Mouse (Mus musculus) stomach, postnatal 0 days (tissue): ENCODE data around the gene Tmem110. TPM values are rescaled to one million over a fixed set of nuclear protein-coding genes. Genes with fewer than 3 reads are reported as not detected.
A peak's percentile ranks its signal among the peaks of the same experiment; 100 is the strongest.

Source experiments
- ATAC-seq: fragments of 200-750 bp; cut with Nextera tagmentation; 2 replicates; pipeline ENCODE4 v1.8.0; 2017; ENCODE audit not compliant: low FRiP score, low TSS enrichment
- DNase-seq: peaks from one replicate; pipeline ENCODE4 v3.0.0-alpha.2; 2016; ENCODE audit warnings: low spot score
- H3K27ac ChIP-seq: fragments of 300-500 bp; sonication (generic); replicated peaks from 2 replicates; pipeline ENCODE4 v1.5.1; 2014; ENCODE audit warnings: mild to moderate bottlenecking, control low read depth
- H3K27me3 ChIP-seq: fragments of 300-500 bp; sonication (generic); 2 replicates; pipeline ENCODE4 v1.6.1; 2014; ENCODE audit warnings: low read length; ENCODE audit not compliant: control insufficient read depth, insufficient read depth
- H3K36me3 ChIP-seq: fragments of 300-500 bp; sonication (generic); 2 replicates; pipeline ENCODE4 v1.6.1; 2014; ENCODE audit warnings: low read length, mixed read lengths; ENCODE audit not compliant: control insufficient read depth, insufficient read depth
- H3K4me1 ChIP-seq: fragments of 300-500 bp; sonication (generic); replicated peaks from 2 replicates; pipeline ENCODE4 v1.6.1; 2014; ENCODE audit warnings: antibody characterized with exemption; ENCODE audit not compliant: control insufficient read depth, insufficient read depth
- H3K4me2 ChIP-seq: fragments of 300-500 bp; sonication (generic); replicated peaks from 2 replicates; pipeline ENCODE4 v1.6.1; 2014; ENCODE audit warnings: low read depth, mild to moderate bottlenecking, control low read depth, moderate library complexity
- H3K4me3 ChIP-seq: fragments of 300-500 bp; sonication (generic); 2 replicates; pipeline ENCODE4 v1.5.1; 2014; ENCODE audit warnings: low read depth, low read length, control low read depth
- H3K9ac ChIP-seq: fragments of 300-500 bp; sonication (generic); 2 replicates; pipeline ENCODE4 v1.6.1; 2014; ENCODE audit warnings: mild to moderate bottlenecking, low read length, control low read depth, mixed read lengths
- H3K9me3 ChIP-seq: fragments of 300-500 bp; sonication (generic); 2 replicates; pipeline ENCODE4 v1.6.1; 2016; ENCODE audit warnings: low read length; ENCODE audit not compliant: control insufficient read depth
- CTCF ChIP-seq: IDR thresholded peaks from 2 replicates; pipeline ENCODE4 v1.5.1; 2016; ENCODE audit warnings: antibody characterized with exemption, low read depth, mild to moderate bottlenecking, moderate library complexity
- EP300 ChIP-seq: optimal IDR thresholded peaks from 2 replicates; pipeline ENCODE3; 2016; ENCODE audit warnings: antibody characterized with exemption
- WGBS: fragments of 180-500 bp; shearing (Covaris S2); extraction: QIAGEN DNeasy Blood & Tissue Kit; methylation state at CpG from one replicate; pipeline ENCODE4 v1.1.7; 2014; 5-methylcytosine and 5-hydroxymethylcytosine counted together
- polyA plus RNA-seq: library from polyadenylated mRNA; unstranded; fragments of >200 nt; fragmentation: Nextera tagmentation; extraction: Ambion mirVana; gene quantifications from 2 replicates; pipeline ENCODE4 v1.2.1, GENCODE M21; 2015

Tmem110 gene
- polyA plus RNA-seq, 1 experiment from 2014 or later: 24.0 TPM

DNA sequence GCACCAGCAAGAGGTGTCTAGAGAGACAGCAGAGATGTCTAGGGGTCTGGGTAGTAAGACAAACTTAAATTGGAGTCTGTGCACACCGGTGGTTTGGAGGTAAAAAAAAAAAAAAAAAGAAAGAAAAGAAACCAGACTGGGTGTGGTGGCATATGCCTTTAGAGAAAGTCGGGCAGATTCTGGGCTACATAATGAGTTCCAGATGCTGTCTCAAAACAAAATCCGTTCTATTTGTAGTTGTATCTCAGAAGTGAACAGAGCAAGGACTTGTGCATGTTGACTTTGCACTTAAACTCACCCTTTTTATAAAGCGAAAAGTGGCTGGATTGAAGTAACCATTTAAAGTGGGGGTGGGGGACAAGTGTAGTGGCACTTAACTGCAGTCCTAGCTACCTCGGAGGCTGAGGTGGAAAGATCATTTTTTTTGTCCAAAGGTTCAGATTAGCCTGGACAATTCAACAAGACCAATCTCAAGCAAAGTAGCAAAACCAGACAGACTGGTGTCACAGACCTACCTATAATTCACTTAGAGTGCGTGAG is 864 bp upstream of the Tmem110 start:
- no peaks in the 10 kb centered on the region for H3K36me3 ChIP-seq
- H3K27ac ChIP-seq: no peak overlapping the region
- H3K4me3 ChIP-seq: no peak overlapping the region
- no peak overlapping the region for H3K9ac ChIP-seq
- H3K4me2 ChIP-seq: no peak overlapping the region
- peaks cover 6% of the 10 kb centered on the region; the same call in 1 of the 2 replicates for H3K4me1 ChIP-seq
- no peak for TF ChIP-seq CTCF
- no peak for TF ChIP-seq EP300
- H3K27me3 ChIP-seq: no peaks in the 10 kb centered on the region
- WGBS: 39% methylated on average over 6 of the region's 6 CpGs
- H3K9me3 ChIP-seq: no peaks in the 10 kb centered on the region
- ATAC-seq: no peak
- DNase-seq: no peak

DNA sequence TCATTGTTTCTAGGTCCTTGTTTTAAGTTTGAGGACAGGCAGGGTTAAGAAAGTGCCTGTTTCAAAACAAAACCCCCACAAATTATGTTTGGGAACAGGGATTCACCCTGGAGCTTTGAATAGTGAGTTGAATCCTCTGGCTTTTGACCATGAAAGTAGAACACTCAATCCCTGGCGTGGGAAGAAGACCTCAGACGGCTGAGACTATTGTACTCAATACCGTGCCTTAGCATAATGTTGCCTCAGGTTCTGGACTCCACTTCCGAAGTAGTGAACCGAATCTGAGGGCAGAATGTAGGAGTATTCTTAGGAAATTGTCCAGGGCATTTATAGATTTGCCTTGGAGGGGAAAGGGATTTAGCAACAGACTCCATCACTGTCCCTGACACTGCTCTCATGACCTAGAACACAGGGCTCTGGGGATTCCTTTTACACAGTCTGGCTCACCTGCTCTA is 342 bp upstream of the Tmem110 start:
- no peak for ATAC-seq

DNA sequence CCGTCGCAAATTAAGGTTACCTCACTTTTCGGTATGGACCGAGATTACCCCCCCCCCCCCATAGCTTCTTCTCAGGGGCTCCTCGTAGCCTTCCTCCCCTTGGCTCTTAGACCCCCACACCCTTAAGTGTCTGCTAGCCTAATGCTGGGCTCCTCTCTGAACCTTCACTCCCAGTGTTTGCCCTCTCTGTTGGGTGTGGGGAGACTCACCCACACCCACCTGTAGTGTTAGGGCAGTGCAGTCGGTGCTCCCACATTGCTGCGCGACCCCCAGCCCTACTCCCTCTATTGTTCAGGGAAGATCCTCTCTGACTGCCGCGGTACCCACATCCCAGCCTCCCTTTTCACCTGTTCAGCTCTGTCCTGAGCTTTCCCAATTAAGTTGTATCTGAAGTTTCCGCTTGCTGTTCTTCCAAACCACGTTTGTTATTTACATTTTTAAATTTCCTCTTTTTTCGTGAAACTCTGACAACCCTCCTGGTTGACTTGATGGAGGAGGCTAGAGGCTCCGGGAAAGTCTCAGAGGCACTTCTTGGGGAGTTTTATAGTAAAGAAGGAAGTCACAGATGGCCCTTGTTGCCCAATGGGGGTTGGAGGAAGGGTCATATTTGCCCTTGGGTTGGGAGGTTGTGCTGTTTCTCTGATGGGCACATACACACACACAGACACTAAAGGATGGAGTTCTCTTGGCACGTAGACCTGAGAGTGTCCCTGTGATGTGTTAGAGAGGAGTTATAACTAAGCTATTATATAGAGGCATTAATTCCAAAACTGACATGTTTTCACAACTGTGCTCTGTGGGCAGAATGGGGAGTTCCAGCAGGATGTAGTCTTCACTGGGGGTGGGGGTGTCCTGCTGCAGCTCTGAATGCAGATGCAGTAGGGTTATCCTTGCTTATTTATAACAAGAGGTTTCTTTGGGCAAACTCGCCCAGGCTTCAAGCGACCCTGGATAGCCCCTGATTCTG is 1.1 kb downstream of the Tmem110 start:
- Histone ChIP-seq H3K4me1 (peaks cover 6% of the 10 kb centered on the region; the same call in 1 of the 2 replicates), H3K9ac (peak overlapping the region; percentile 83), H3K36me3 (no peaks in the 10 kb centered on the region), H3K4me3 (peak overlapping the region; percentile 87), H3K27ac (peak overlapping the region; percentile 74; the same call in 1 of the 2 replicates), H3K27me3 (no peaks in the 10 kb centered on the region), H3K9me3 (no peaks in the 10 kb centered on the region), H3K4me2 (peak overlapping the region; percentile 80)
- DNase-seq (no peak), ATAC-seq (no peak)
- TF ChIP-seq CTCF (no peak), EP300 (no peak)
- 14% methylated on average over 17 of the region's 17 CpGs for WGBS

More for the DNA sequence above, 342 bp upstream of the Tmem110 start:
- Histone ChIP-seq H3K36me3 (no peaks in the 10 kb centered on the region), H3K9me3 (no peaks in the 10 kb centered on the region), H3K4me2 (peak overlapping the region; percentile 80), H3K27ac (no peak overlapping the region), H3K4me3 (peak overlapping the region; percentile 87), H3K9ac (no peak overlapping the region), H3K4me1 (peaks cover 6% of the 10 kb centered on the region; the same call in 1 of the 2 replicates), H3K27me3 (no peaks in the 10 kb centered on the region)
- no peak for DNase-seq
- TF ChIP-seq CTCF (no peak), EP300 (no peak)
- WGBS: 24% methylated on average over 5 of the region's 5 CpGs

DNA sequence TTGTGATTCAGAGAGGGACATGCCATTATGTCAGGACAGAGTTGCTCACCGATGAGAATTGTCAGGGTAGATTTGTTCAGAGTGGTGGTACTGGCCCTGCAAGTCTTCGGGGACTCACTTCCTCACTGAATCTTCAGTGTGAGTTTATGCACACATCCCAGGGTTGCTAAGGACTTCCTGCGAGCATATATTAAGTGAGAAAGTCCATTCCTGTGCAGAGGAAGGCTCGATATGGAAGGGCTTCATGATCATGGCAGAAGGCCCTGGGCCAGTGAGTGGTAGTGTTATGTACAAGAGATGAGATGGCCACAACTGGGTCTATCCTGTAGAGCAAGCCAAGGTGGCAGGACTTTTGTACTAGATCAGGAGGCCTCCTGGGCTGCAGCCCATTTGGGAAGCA is 2.1 kb downstream of the Tmem110 start:
- Histone ChIP-seq H3K4me2 (no peak overlapping the region), H3K27ac (no peak overlapping the region)
- ATAC-seq: no peak

DNA sequence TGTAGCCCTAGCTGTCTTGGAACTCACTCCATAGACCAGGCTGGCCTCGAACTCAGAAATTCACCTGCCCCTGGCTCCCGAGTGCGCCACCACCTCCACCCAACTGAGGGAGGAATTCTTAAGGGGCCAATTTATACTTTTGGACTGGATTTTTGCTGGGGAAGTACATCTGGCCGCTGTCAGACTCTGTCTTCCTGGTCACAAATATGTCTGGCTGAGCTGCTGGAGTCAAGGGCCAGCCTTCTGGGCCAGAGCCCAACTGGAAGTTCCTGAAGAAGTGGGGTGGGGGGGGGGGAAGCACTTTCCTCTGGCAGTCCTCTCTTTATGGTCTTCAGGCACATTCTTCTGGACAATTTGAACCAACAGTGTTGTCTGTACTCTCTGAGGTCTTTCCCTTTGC is 2.7 kb downstream of the Tmem110 start:
- peak overlapping the region; percentile 59; the same call in 1 of the 2 replicates for H3K27ac ChIP-seq
- H3K27me3 ChIP-seq: no peaks in the 10 kb centered on the region
- no peak overlapping the region for H3K4me2 ChIP-seq
- no peak overlapping the region for H3K4me3 ChIP-seq
- no peak for DNase-seq
- no peak for TF ChIP-seq CTCF
- no peak for TF ChIP-seq EP300
- peaks cover 8% of the 10 kb centered on the region; the same call in 1 of the 2 replicates for H3K4me1 ChIP-seq
- no peaks in the 10 kb centered on the region for H3K36me3 ChIP-seq
- WGBS: 56% methylated on average over 4 of the region's 4 CpGs
- no peak for ATAC-seq
- H3K9me3 ChIP-seq: no peaks in the 10 kb centered on the region
- no peak overlapping the region for H3K9ac ChIP-seq

More for the DNA sequence above, 2.1 kb downstream of the Tmem110 start:
- Histone ChIP-seq H3K27me3 (no peaks in the 10 kb centered on the region), H3K9ac (no peak overlapping the region), H3K4me1 (peaks cover 8% of the 10 kb centered on the region; the same call in 1 of the 2 replicates), H3K9me3 (no peaks in the 10 kb centered on the region), H3K4me3 (no peak overlapping the region), H3K36me3 (no peaks in the 10 kb centered on the region)
- no peak for TF ChIP-seq CTCF
- no peak for TF ChIP-seq EP300
- WGBS: 50% methylated on average over 4 of the region's 4 CpGs
- no peak for DNase-seq
